Mouse (Mus musculus) heart, adult 2 months (tissue): Measurements from ENCODE around the gene Gsta2.

Source experiments
- CTCF ChIP-seq: fragments of 200-600 bp; IDR thresholded peaks from 2 replicates; pipeline ENCODE4 v1.8.1; 2022; ENCODE audit warnings: antibody characterized with exemption, mild to moderate bottlenecking, moderate library complexity
- EP300 ChIP-seq: fragments of 200-500 bp; IDR thresholded peaks from 2 replicates; pipeline ENCODE4 v1.6.1; 2011; ENCODE audit warnings: low read depth, low read length, control low read depth; ENCODE audit not compliant: insufficient read depth
- POLR2A ChIP-seq: fragments of 200-500 bp; IDR thresholded peaks from 2 replicates; pipeline ENCODE4 v1.6.1; 2011; ENCODE audit warnings: mild to moderate bottlenecking, low read depth, low read length, control low read depth; ENCODE audit not compliant: insufficient read depth

DNA sequence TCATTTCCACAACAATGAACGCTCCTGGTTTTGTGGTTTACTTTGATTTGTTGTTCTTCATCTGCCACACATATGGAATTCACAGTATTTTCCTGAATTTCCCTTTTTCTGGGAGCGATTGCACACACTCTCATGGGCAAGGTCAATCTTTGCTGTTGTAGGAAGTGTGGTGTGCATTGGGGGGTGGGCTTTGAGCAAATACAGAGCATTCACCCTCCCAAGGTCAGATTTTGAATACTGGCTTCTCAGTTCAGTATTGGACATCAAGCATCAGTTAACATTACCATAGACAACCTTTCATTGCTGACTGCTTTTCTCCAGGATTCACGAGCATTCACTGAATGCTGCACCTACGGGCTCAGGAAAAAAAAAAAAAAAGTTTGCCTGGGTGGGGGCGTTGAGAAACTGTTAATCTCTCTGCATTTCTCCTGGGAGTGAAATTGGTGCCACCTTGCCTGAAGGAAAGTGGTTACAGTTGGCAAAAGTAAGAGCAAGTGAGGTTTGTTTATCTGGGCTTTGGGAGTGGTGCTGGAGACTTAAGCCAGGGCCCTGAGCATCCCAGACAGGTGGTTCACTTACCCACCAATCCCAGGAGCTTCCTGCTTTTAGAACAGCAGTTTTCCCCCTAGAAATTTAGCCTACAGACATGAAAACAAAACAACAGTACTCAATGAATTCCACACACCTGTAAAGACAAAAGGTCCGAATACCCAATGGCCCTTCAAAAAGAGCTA lies 4.3 kb upstream of the Gsta2 start:
- TF ChIP-seq EP300 (no peak), CTCF (no peak), POLR2A (no peak)
